Mouse (Mus musculus) c-Kit-negative CD71-positive TER-119-positive erythroid progenitor cells, embryonic 14.5 days (primary cell): ENCODE data around the gene Ncor2.
A peak's percentile ranks its signal among the peaks of the same experiment; 100 is the strongest.
"Not testable (repeated sequence)": the region's sequence is repeated elsewhere in the genome, so short reads cannot be mapped to it uniquely, and the experiment has no call there.

Source experiments
- DNase-seq: peaks from one replicate; pipeline ENCODE4 v3.0.0-alpha.2; 2013; ENCODE audit warnings: low read depth, low spot score

Gene Ncor2

DNA sequence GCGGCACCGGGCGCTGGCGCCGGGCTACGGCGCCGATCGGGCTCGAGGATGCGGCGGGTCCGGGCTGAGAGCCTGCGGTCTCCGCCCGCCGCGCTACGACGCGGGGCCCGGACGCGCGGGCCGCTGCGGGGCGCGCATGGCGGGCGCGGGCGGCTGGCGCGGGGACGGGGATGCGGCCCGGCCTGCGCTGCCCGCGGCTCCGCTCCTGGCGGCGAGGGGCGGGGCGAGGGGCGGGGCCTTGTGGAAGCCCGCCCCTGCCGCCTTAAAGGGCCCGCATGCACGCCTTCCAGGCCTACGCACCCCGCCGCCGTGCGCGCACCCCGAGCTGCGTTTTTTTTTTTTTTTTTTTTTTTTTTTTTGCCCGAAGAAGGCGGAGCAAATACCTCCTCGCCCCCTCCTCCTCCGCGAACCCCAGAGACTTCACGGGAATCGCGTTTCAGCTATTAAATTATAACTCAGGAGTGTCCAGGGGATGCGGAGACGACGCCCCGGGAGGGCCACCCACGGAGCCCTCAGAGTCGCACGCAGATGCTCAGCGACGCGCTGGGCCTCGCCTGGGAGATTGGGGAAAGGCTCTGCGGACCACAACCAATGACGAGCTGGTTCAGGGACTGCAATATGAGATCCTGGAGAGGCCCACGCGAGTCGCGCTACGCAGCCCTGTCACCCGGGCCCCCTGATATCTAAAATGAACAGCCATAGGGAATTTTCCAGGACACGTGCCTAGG, at the start of gene Ncor2:
Gene Ncor2, minus strand, starts transcription at position 213 of the 728 bp plus-strand sequence.
- DNase-seq = peak; percentile 31

DNA sequence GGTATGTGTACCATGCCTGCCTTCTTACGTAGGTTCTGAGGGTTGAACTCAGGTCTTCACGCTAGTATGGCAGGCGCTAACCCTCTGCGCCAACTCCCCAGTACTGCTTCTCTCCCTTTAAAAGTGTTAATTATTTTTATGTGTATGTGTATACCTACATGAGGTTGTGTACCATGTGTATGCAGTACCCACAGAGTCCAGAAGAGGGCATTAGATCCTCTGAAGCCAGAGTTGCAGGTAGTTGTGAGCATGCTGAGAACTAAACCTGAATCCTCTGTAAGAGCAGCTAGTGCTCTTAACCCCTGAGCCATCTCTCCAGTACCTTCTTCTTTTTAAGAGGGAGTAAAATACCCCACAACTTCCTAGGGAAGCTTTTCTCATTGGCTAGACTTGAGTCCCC, 48.7 kb upstream of the Ncor2 start:
- DNase-seq = no peak

DNA sequence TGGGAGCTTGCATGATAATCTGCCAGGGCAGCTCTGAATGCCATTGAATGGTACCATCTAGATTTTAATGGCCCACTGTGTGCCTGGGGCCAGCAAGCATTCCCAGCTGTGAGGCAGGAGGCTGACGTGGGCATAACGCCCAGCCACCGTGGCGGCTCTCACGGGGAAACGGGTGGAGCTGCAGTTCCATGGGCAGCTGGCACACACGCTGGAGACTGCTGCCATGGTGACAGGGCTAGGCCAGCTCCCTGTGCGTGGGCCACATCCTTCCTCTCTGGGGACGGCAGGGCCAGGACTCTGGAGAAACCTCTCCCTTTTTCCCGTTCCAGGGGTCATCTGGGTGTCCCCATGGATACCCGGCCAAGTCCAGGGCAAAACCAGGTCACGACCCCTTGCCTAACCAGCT, 47.2 kb upstream of the Ncor2 start:
- no peak for DNase-seq

DNA sequence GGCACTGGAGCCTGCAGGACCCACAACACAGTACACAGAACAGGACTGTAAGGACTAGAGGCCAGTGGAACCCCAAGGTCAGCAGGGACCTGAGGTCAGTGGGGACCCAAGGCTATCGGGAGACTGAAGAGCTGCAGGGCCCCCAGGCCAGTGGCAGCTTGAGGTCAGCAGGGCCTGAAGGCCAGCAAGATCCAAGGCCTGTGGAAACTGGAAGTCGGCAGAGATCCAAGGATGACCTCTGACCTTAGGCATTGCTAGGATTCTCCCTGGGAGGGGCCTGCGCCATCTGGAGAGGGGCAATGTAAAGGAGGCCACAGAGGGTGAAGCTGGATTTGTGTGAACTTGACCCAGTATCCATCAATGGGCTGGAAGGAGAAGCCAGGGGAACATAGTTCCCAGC, 45.9 kb upstream of the Ncor2 start:
- no peak for DNase-seq

DNA sequence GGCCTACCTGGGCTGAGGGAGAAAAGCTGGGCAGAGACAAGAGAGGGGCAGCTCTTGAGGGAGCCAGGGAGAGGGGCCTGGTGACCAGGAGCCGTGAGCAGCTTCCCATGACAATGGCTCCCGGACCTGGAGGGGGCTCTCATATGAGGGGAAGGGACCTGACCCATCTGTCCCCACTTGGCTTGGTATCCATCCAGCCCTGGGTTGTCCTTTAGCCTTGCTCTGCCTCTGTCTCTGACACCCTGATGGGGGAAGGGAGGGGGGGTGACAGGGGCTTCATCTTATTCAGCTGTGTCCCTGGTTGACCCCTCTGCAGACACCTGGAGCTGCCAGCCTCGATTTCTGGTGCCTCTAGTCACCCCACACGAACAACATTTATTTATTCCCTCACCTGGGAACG, 44.9 kb upstream of the Ncor2 start:
- DNase-seq = no peak

DNA sequence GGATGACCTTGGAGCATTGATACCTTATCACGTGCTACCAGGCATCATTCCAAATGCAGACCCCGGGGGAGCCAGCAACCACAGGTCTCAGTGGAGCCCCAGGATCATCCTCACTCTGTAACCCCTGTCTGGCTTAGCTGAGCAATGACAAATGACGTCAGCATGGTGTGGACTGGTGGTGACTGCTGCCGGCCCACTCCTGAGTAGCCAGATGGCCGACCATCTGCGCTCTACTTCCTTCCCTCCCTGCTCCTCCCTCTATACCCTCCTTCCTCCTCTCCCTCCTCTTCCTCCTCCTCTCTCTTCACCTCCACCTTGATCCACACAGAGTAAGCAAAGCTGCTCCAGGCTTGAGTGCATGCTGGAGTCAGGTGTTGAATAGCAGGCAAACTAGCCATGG, 43.7 kb upstream of the Ncor2 start:
- DNase-seq = no peak

DNA sequence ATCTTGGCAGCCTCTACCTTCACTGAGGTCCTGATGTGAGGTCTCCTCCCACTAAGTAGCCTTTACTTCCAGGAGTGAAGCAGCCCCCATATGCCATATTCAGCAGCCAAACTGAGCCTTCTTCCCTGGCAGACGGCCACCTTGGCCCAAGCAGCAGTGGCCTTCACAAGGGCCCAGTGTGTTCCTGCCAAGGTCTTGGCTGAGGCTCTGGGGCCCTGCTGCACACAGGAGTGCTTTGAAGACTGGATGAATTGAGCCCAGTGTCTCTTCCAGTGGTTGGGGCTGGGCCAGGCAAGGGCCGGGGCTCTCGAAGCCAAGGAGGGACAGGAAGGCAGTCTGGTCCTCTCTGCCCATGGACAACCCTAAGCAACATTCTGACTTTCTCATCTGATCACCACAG, 42.8 kb upstream of the Ncor2 start:
- DNase-seq = no peak

DNA sequence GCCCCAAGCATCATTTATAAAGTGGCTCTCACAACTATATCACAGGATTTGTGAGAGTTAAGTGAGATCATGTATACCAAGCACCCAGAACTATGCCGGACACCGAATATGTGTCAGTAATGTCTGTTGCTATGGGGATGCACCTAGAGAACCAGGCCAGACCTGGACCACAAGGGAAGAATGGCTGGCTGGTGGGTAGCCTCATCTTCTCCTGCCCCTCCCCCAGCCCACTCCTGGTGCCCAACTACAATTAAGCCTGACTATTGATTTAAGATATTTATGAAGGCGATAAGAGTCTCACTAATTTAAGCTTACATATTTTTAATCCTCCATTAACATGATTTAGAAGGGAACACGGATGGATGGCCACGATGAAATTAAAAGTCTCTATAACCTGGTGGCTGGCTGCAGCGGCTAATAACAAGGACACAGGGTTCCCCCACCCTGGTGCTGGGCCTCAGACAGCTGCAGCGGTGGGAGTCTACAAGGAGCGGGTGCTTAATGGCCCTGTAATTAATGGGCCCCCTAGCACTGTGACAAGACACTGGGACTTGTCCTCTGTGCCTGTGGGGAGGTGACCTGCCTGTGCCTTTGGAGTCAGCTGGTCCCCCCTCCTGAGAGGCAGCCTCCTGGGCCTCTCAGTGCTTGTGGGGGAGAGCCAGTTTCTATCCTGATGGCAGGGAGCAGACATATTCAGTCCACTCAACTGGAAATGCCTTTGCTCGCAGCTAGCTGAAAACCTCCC, 38.6 kb upstream of the Ncor2 start:
- DNase-seq = no peak

DNA sequence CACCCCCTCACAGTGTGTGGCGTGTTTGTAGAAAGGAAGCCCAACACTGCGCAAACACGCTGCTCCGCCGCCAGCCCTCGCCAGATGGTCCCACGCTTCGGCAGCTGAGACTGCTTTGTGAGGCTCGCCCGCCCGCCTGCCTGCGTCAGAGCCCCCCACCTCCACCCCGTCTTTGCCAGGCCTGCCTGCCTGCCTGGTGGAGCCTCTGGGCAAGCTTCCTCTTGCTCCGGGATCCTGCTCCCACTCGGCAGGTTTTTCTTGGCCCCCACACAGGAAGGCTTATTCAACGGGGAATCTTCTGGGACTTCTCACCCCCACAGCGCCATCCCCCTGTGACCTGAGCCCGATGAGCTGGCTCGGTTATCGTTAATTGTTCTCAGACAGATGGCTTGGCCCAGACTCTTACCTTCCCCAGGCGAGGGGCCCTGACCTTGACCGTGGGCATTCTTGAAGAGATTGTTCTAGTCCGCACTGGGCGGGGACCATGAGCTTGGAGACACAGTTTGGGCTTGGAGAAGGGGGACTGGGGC, 37.0 kb upstream of the Ncor2 start:
- DNase-seq = no peak

DNA sequence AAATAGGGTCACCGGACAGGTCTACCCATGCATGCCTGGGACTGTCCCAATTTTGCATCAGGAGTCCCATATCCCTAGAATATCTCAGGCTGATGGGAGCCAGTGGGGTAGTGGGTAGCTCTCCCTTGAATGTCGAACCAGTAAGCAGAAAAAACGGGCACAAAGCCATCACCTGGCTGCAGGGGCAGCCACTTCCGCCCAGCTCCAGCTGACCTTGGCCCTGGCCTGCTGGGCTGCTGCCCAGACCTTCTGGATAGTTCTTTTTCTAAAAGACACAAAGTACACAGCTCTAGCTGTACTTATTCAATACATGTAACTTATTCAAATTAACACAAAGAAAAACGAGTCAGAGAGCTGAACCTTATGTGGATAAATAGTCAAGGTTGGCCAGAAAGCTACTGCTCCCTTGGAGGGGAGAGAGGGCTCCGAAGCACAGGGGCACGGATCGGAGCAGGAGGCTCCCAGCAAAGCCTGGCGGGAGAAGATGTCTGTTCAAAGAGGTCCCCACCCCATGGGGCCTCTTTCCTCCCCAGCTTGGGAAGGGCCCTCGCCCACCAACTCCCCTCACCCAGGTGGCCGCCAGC, 36.4 kb upstream of the Ncor2 start:
- DNase-seq = no peak

DNA sequence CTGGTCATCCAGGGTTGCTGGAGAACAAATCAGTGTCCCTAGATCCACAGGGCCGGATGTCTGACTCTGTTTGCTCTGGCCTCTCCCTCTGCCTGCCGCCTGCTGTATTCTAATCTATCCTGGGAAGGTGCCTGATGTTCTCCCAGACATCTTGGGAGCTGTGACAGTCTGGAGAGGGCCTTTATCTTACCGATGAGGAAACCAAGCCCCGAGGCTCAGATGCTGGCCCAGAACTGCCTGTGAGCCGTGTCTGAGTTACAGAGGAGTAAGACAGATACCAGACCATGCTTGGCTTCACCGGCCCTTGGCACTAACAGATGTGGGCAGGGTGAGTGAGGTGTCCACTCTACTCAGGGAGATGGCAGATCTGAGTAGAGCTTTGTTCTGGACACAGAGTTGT, 35.0 kb upstream of the Ncor2 start:
- DNase-seq = no peak

DNA sequence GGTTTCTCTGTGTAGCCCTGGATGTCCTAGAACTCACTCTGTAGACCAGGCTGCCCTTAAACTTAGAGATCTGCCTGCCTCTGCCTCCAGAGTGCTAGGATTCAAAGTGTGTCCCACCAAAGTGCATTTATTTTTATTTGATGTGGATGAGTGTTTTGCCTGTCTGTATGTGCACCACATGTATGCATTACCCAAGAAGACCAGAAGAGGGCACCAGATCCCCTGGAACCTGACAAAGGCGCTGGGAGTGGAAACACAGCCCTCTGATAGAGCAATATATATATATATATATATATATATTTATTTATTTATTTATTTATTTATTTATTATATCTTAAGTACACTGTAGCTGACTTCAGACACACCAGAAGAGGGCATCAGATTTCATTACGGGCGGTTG, 25.9 kb upstream of the Ncor2 start:
- DNase-seq = not testable (repeated sequence)

DNA sequence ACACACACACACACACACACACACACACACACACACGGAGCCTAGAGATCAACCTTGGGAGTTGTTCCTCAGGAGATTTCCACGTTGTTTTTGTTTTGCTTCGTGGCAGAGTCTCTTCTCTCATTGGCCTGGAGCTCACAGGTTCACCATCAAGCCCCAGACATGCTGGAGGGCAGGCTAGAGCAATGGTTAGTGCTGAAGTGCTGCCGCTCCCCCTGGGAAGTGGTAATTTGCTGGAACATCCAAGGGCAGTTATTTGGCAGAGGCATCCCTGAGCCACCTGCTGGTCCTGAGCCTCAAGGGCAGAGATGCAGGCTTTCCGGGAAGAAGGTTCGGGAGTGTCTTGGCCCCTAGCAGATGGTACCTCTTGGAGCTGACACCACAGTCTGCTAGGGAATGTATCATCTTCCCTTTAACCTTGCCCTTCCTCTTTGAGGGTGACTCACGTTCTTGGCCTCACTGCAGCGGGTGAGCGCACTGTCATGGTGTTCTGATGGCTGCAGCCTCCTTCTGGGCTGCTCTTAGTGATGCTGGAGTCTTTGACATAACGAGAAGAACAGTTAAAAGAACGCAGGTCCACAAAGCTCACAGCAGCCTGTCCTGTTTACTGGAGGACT, 25.3 kb upstream of the Ncor2 start:
- no peak for DNase-seq

DNA sequence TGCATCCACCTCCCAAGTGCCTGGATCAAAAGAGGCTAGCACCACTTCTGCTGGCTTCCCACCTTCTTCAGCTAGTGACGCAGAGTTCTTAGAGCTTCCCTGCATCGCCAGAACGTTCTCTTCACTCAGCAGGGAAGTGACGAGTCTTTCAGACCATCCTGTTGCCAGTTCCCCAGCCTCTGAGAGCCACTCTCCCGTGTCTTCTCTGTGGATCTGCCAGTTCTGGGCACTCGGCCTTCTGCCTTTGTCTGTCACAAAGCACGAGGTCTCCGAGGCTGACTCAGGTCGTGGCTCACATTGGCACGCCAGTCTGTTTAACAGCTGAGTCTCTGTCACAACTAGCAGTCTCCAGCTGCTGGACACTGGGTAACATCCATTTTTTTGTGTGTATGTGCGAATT, 24.7 kb upstream of the Ncor2 start:
- no peak for DNase-seq

DNA sequence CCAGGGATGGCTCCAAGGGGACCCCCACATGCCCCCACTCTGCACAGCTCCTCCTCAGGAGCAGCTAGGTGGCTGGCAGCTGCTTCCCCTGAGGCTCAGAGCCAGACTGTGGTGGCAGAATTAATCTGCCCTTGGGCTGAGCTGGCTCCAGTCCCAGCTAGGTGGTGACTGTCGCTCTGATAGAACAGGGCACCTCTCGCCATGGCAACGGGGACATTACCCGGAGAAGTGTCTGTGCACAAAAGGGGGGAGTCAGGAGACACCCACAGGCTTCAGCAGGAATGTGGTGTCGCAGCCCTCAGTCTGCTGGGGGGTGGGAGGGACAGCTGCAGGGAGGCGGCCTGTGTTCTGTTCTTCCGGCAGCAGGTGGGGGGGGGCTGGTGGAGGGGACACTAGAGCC, 24.1 kb upstream of the Ncor2 start:
- no peak for DNase-seq

DNA sequence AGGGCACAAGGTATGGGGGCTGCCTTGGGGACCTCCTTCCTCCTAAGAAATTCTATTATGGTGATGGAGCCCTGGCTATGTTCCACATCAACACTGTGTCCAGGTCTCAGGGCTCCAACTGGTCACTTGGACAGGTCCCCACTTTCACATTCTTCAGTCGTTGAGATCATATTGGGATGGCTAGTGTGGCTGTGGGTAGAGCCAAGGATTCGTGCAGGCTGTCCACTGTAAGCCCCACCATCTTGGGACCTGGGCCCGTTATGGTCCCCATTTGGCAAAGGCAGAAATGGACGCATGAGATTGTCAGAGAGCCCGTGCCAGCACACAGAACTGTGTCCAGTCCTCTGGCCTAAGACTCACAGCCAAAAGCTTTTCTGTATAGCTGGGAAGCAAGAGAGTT, 23.1 kb upstream of the Ncor2 start:
- DNase-seq = no peak

DNA sequence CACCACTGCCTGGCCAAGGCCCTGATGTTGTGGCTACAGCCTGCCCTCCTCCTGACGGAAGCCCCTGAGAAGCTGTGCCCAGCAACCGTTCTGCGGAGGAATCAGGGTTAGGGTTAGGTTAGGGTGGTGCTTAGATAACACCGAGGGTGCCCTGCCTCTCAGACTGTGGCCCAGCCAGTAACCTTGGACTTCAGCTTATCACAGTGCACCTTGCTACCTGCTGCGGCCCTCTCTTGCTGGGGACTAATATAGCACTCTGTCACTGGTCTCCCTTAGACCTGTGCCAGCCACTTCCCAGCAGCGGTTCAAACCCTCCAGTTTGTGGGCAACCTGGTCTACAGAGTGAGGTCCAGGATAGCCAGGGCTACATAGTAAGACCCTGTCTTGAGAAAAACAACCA, 20.1 kb upstream of the Ncor2 start:
- DNase-seq = no peak

DNA sequence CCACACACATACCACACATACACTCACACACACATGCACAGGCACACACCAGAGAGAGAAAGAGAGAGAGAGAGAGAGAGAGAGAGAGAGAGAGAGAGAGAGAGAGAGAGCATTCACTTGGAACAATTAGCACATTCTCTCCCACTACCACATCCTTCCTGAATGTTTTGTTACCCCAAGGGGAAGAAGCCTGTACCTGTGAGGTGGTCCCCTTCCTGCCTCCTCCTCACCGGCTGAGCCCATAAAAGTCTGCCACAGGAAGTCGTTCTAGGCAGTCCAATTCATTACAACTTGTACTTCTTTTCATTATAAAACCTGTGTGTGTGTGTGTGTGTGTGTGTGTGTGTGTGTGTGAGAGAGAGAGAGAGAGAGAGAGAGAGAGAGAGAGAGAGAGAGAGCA, 18.3 kb upstream of the Ncor2 start:
- DNase-seq = not testable (repeated sequence)

DNA sequence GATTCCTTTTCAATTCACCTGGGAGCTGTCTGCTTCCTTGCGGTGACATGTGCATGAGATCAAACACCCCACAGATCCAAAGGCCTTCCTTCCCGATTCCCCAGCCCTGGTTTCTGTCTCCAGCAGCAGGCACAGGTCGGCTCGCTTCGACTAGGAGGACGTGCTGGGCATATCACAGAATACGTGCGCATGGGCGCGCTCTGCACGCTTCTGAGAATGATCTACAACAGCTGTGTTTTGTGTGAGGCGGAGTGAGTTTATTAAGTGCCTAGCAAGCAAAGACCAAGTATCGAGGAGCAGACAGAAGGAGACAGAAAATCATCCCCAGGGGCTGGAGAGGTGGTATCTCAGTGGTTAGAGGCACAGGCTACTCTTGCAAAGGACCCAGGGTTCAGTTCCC, 17.0 kb upstream of the Ncor2 start:
- DNase-seq = no peak

DNA sequence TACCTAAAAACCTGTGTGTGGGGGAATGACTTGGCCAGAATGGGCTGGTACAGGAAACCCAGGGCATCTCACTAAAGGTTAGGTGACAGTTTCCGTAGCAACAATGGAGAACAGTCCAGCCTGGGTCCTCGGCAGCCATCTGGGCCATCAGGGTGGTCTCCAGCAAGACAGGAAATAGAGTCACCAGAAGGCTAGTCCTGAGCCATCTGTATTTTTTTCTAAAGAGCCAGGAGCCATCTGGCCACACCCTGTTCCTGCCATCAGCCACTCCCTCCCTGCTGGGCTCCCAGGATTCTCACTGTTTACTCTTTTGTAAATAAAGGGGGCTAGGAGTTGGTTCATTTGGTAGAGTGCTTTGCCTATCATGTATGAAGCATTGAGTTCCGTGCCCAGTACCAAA, 16.1 kb upstream of the Ncor2 start:
- DNase-seq = no peak

DNA sequence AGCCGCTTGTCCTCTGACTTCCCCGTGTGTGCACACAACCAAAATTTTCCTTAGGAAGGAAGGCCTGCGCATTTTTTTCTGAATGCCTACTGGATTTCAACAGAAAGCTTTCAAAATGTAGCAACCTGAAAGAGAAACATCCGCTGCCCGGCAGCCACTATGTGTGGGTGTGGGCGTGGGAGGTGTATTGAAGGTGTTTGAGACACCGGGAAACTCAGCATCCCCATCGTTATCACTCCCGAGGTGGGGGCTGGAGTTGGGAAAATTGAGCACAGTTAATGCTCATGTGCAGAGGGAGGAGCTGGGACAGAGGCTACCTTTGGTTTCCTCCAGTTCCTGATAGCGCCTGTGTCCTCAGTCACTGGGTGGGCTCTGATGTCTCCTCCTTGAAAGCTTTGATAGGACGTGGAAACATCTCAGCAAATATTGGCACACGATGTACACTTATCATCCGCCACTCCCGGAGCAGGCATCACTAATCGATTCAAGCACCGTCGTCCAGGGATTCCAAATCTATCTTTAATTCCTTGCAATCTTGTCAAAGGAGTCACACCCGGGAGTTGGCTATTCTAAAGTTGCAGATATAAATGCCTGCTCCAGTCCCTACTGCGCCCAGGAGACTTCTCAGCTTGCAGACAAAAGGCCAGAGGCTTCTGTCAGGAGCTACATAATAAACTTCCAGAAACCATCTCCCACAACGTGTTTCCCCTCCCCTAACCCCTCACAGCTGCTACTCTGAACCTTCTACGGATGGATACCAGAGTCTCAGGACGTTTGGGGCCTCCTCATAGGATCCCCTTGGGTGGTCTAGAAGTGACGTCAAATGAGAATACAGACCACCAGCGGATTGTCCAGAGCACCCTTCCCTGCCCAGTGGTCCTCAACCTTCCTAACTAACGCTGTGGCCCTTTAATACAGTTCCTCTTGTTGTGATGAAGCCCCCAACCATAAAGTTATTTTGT, 14.7 kb upstream of the Ncor2 start:
- no peak for DNase-seq
